ENCODE assay signal across 8 mouse cellular contexts in the genomic region with DNA sequence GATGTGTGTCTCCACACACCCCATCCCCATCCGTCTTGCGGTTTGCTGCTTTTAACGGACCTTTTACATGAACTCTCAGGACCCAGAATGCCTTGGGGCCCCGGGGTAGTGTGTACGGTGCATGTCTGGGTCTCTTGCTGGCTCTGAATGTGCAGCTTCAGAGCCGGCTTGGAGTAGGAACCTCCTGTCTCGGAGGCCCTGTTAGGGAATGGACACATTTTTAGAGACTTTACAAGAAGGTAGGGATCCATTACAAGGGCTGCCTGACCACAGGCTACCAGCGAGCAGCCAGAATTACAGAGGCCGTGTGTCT. TPM values are rescaled to one million over a fixed set of nuclear protein-coding genes. Genes with fewer than 3 reads are reported as not detected.
DNase-seq lines count a peak whose midpoint lies in the region; ATAC-seq lines count a peak whose summit lies in the region.
"Had no signal": no experiment of that assay in that cellular context is flagged by ENCODE, and none has a peak within 500 bp of the region (broad histone marks: within the 10 kb centered on the region; RNA-seq: fewer than 3 reads in every experiment).

No protein-coding gene starts in this region.

- H3K27me3 ChIP-seq in hindbrain, embryonic 13.5 days, result peaks cover 4% of the 10 kb centered on the region
- H3K27me3 ChIP-seq in midbrain, embryonic 12.5 days, result peaks cover 40% of the 10 kb centered on the region

- H3K9me3 ChIP-seq in hindbrain, embryonic 13.5 days, result peaks cover 3% of the 10 kb centered on the region; the same call in 1 of the 2 replicates
- no peaks in the 10 kb centered on the region for H3K9me3 ChIP-seq in midbrain, embryonic 12.5 days

- H3K9ac ChIP-seq in hindbrain, embryonic 13.5 days, result no peak overlapping the region
- 0 out of 2 replicates have a peak overlapping the region, but pooled peaks have one; percentile 6 for H3K9ac ChIP-seq in midbrain, embryonic 12.5 days (replicated peaks)

- H3K36me3 ChIP-seq in hindbrain, embryonic 13.5 days, result no peaks in the 10 kb centered on the region
- no peaks in the 10 kb centered on the region for H3K36me3 ChIP-seq in midbrain, embryonic 12.5 days

- no peak overlapping the region for H3K4me2 ChIP-seq in hindbrain, embryonic 13.5 days
- H3K4me2 ChIP-seq in midbrain, embryonic 12.5 days (replicated peaks), result no peak overlapping the region

- DNase-seq in lung, postnatal 36 days, result peak; percentile 26
- no peak for DNase-seq in lung, postnatal 10 days
- DNase-seq in thymus, postnatal 4 days, result peak; percentile 79
- DNase-seq in left cerebral cortex, postnatal 14 days (ENCODE audit: low spot score in 2 of 2), result no peak
- DNase-seq in right cerebral cortex, postnatal 25 days, result no peak
- DNase-seq: kidney, adult 8-10 months had no signal

- H3K4me3 ChIP-seq in hindbrain, embryonic 13.5 days, result no peak overlapping the region
- no peak overlapping the region for H3K4me3 ChIP-seq in midbrain, embryonic 12.5 days

- 26% methylated on average over 9 of the region's 9 CpGs for WGBS in hindbrain, embryonic 13.5 days
- 31% methylated on average over 9 of the region's 9 CpGs for WGBS in midbrain, embryonic 12.5 days

- no peak for ATAC-seq in hindbrain, embryonic 13.5 days (ENCODE audit: low FRiP score)
- ATAC-seq in midbrain, embryonic 12.5 days (ENCODE audit: low FRiP score, low read depth), result no peak

- peaks cover 45% of the 10 kb centered on the region for H3K4me1 ChIP-seq in hindbrain, embryonic 13.5 days (replicated peaks)
- peaks cover 50% of the 10 kb centered on the region for H3K4me1 ChIP-seq in midbrain, embryonic 12.5 days

- H3K27ac ChIP-seq in hindbrain, embryonic 13.5 days, result peak overlapping the region; percentile 50; the same call in 1 of the 2 replicates
- H3K27ac ChIP-seq in midbrain, embryonic 12.5 days (replicated peaks), result peak overlapping the region; percentile 59; the same call in 1 of the 2 replicates

- intact Hi-C loops in left cerebral cortex, postnatal 14 days (cut with DNase I), result no loop called here

RNA-seq across cellular contexts. Expression of gene Parvg, which starts 10.3 kb away (rescaled TPM):
- 0.92 and 1.1 TPM in 2 replicates for polyA plus RNA-seq in hindbrain, embryonic 13.5 days (2015; fragmentation: Nextera tagmentation; extraction: Ambion mirVana)
- 0.54 and 0.59 TPM in 2 replicates for polyA plus RNA-seq in midbrain, embryonic 12.5 days (2016; fragmentation: Nextera tagmentation; extraction: Ambion mirVana)
- 1 to 10 TPM; 5.9 to 7.8 TPM for total RNA-seq in left cerebral cortex, postnatal 14 days (2021)

Comparison
In these comparisons a context has a peak if more than half of its experiments do, and no peak if none do; other contexts are left out.
1. DNase-seq: peak in lung, postnatal 36 days (single experiment) and thymus, postnatal 4 days (single experiment); none in lung, postnatal 10 days (single experiment), left cerebral cortex, postnatal 14 days (0 of 2) and right cerebral cortex, postnatal 25 days (single experiment).